Mouse (Mus musculus) brain, embryonic 14.5 days (tissue): ENCODE data around the gene Itga5.

Experiments
- CTCF ChIP-seq: fragments of 200-500 bp; IDR thresholded peaks from 2 replicates; pipeline ENCODE4 v1.5.1; 2012; ENCODE audit warnings: inconsistent platforms, mild to moderate bottlenecking, moderate library complexity, borderline replicate concordance; ENCODE audit not compliant: insufficient read depth, insufficient read length; ENCODE audit errors: extremely low read depth
- POLR2A ChIP-seq: fragments of 200-500 bp; IDR thresholded peaks from 2 replicates; pipeline ENCODE4 v1.6.1; 2012; ENCODE audit warnings: mild to moderate bottlenecking, inconsistent platforms, borderline replicate concordance; ENCODE audit not compliant: poor library complexity, insufficient read depth, insufficient read length, severe bottlenecking; ENCODE audit errors: extremely low read depth

- TF ChIP-seq CTCF (no peak), POLR2A (no peak)
Measured at GRCm38 (mm10) chr15:103371741-103372140, 5.2 kb upstream of the Itga5 start.
